Mouse (Mus musculus): ENCODE results near the gene Hdgf.

The Hdgf gene

DNA sequence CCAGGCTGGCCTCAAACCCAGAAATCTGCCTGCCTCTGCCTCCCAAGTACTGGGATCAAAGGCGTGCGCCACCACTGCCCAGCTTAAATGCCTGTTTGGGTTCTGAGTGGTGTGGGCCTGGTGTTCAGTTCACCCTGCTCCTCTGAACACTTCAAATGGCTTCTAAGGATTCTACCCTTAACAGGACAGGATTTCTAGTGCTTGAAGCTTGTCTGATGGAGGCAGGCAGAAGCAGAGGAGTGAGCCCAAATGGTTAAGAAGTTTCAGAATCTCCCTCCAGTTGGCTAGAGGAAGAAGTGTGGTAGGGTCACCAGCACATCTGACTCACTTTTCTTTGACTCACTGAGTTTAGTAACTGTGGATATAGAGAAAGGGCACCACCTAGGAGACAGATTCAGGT lies 3.3 kb downstream of the Hdgf start:
- no peak for DNase-seq (ENCODE audit: inconsistent ontology term)

DNA sequence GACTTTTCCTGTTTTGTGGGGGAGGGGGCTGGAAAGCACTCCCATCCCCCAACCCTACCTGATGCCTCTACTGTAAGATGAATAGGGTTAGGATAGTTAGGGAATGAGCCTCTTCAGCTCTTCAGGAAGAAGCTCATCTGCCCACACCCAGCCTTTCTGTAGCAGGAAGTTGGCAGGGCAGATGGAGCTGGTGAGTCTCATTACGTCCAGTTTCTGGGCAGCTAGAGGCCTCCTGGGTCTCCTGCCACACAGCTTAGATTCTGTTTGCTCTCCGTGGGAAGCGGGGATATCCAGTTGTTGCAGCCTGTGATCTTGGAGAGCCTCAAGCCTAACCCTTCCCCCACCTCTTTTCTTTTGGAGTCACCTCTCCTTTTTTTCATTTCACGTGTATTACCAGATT lies 3.8 kb downstream of the Hdgf start:
- DNase-seq (ENCODE audit: inconsistent ontology term) = peak; percentile 69

DNA sequence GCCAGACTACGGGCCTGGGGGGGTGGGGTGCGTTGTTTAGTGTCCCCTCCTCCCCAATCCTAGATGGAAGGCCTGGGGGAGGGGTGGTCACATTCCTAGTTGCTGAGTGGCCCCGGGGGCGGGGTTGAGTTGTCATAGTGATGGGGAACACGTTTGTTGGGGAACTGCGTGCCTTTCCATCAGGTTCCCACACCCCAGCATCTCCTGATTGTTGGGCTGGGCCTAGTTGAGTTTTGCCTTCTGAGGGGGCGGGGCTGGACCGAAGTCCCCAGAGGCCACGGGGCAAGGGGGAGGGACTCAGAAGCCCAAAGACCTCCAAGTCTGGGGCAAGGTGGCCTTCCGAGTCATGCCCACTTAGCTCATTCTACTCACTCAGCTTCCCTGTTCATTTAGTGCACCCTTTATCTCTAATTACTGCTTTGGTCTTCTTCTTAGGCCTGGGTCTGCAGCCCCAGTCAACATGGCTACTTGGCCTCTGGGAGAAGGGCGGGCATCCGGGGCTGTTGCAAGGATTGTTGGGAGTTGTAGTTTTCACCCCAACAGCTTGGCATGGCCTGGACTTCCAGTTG lies 4.5 kb downstream of the Hdgf start:
- DNase-seq (ENCODE audit: inconsistent ontology term) = peak; percentile 100

DNA sequence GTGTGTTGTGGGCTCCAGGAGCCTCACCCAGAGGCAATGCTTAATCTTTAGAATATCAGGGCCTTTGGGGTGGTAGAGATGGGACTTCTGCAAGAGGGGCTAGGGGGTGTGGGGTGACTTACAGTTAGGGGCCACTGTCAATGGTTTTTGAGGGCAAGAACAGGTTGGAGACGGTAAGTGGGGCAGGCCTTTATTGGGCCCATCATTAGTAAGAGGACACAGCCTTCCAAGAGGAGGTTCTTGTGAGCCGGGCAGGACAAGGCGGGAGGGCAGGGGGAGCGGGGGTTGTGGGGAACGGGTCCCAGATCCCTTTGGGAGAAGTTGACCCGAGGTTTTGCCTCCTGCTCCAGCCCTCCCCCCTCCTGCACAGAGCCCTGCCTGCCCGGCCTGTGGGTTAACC lies 7.4 kb downstream of the Hdgf start:
- no peak for DNase-seq (ENCODE audit: inconsistent ontology term)

DNA sequence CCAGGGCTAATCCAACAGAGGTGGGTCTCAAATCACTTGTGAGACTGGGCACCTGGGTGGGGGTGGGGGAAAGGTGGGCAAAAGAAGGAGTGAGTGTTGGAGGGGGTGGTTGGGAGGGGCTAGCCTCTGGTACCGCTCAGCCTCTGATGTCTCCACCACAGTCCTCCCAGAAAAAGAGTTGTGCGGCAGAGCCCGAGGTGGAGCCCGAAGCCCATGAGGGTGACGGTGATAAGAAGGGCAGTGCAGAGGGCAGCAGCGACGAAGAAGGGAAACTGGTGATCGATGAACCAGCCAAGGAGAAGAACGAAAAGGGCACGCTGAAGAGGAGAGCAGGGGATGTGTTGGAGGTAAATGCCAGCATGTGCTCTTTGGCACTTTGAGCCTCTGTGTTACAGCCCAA lies 7.8 kb downstream of the Hdgf start:
- DNase-seq (ENCODE audit: inconsistent ontology term) = no peak

DNA sequence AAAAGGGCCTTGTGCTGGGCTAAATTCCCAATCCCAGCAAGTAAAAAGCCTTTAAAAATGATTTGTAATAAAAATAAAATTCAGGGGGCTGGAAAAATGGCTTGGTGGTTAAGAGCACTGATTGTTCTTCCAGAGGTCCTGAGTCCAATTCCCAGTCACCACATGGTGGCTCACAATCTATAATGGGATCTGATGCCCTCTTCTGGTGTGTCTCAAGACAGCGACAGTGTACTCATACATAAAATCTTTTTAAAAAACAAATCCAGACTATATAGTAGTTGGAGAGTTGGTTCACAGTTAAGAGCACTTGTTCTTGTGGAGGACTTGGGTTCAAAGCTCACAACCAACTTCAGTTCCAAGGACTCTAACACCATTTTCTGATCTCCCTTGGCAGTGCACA lies 10.9 kb downstream of the Hdgf start:
- no peak for DNase-seq (ENCODE audit: inconsistent ontology term)

DNA sequence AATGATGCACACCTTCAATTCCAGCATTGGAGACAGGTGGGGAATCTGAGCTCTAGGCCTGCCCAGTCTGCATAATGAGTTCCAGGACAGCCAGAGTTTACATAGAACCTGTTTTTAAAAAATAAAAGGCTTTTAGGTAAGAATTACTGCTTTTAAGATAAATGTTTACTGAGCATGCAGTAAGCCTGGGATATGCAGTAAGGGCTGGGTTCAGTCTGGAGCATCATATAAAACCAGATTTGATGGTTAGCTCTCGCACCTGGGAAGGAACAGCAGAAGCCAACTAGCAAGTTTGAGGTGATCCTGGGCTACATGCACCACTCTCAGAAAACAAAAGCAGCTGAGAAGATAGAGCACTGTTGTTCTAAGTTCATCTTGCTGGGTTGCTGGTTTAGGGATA lies 12.4 kb downstream of the Hdgf start:
- no peak for DNase-seq (ENCODE audit: inconsistent ontology term)

DNA sequence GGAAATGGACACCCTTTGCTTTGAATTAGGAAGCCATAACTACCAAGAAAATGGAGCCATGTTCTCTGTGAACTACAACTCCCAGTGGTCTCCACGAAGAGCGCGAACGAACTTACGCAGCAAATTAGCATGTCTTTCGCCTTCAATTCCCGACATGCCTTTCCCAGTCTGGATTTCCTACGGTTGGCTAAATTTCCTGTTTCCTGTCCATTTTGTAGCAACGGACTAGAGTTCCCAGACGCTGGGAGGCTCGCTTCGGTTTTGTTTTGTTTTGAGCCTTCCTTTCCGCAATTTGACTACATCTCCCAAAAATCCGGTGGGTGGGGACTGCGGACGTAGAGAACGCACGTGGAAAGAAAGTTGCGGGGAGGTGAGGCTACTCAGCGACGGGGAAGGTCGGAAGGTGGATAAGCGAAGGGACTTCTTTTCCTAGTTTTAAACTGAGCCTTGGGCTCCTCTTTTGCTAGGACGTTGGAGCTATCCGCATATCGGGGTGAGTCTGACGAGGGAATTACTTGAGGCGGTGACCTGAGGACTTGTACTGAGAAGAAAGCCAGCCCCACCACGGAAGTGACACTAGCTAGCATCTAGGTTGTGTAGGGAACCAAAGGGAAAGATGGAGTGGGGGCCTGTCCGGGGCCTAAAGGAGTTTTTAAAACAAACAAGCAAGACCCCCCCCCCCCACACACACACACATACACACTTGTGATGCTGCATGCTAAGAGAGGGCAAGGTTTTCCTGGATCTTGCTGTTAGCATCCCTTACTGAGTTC lies 13.4 kb downstream of the Hdgf start, which contains the start of gene Mrpl24:
Mrpl24 (plus strand) TSS at position 171 of the 773 bp plus-strand sequence.
- DNase-seq (ENCODE audit: inconsistent ontology term) = peak; percentile 91

DNA sequence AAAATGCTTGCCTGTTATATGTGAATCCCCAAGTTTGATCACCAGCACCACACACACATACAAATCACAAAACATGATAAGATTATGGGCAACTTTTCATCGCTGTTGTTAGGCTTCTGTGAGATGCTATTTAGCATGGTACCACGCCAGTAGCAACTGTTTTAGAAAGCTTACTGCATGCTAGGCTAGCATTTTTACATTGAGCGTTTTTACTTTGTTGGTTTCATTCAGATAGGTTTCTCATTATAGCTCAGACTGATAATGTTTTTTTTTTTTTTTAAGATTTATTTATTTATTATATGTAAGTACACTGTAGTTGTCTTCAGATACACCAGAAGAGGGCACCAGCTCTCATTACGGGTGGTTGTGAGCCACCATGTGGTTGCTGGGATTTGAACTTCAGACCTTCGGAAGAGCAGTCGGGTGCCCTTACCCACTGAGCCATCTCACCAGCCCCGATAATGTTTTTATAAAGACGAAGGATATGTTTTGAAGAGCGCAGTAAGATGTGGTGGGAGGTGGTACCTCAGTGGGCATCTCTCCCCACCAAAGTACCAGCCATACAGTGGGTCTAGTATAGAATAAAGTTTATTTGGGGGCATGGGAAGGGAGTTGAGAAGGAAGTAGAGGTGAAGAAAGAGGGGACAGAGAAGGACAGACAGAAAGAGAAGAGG lies 14.3 kb downstream of the Hdgf start:
- no peak for DNase-seq (ENCODE audit: inconsistent ontology term)

DNA sequence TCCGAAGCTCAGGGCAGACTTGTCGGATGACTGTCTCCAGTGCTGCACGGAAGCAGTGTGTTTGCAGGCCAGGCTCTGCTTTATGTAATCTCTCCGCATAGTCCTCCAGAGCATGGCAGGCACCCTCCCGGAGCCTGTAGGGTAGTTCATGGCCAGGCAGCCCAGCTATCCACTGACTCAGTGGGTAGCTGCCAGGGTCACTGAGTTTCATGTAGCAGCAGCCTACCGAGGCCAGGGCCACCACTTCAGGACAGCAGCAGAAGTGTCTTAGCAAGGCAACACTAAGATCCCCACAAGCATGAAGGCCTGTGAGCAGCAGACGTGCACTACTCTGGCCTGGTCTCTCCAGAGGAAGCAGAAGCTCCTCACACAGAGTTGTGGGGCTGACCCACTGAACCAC lies 18.9 kb downstream of the Hdgf start:
- no peak for DNase-seq (ENCODE audit: inconsistent ontology term)

DNA sequence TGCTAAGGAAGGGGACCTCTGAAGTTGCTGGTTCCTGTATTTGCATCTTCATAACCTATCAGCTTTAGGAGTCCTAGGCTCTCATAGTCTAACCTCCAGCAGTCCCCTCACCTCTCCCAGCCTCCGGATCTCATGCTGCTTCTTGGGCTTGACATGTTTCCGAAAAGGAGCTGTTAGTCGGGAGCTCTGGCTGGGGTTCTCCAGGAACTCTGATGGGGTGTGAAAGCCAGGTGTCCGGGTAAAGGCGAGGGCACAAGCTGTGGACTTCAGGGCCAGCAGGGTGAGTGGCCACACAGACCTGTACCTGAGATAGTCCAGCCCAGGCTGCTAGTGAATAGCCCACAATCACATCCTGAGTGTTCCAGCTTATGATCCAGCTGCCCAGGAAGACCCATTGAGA lies 21.3 kb downstream of the Hdgf start:
- DNase-seq (ENCODE audit: inconsistent ontology term) = no peak

DNA sequence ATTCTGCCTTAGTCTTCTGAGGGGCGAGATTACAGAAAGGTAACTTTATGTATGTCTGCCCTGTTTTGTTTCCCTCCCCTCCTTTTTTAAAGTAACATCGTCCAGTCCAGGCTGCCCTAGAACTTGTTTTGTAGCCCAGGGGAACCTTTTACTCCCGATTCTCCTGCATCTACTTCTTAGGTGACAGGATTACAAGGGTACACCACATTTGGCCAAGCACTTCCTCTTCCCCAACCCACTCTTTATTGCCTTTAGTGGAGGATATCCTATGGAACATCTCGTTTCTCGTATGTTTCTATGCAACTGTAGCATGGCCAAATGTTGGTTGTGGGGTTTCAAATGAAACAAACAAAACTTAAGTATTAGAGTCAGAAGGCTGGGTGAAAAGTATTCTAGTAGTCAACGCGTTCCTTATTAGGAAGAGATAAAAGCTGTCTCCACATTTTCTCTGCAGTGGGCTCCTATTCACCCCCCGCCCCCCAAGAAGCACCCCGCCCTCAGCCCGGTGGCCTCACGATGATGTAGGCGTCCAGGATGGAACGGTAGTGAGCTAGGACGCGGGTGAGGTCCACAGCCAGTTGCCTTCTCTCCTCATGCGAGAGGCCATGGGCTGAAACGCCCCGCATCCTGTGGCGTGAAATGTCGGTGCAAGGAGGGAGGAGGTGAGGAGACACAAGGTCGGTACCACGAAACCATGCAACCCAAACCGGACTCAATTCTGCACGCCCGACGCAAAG lies 23.4 kb downstream of the Hdgf start:
- no peak for DNase-seq (ENCODE audit: inconsistent ontology term)

DNA sequence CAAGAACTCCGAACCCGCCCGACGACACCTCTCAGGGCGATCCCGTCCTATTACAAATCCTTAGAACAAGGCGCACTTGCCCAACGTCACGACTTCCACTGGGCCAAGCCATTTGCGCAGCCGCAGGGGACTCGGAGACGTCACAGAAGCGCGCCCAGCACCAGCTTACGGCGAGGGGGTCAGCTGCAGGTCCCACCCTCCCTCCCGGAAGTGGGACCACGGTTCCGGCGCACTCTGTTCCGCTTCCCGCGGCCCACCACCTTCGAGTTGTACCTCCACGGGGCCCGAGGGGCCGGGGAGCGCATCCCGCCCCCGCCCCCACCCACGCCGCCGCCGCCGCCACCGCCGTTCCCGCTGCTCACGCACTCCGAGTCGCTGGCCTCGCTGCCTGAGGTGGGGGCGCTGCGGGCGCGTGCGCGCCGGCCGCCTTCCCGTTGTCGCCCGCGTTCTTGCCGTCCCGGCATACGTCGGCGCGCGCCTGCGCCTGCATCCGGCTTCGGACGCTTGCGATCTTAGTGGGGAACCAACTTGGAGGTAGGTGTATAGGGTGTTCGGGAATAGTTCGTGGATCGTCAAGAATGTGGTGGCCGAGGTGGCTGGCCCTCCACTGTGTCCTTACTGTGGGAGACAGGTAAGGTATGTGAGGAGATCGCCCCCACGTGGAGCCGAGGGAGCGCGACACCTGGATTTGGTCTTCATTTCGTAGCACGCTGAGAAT lies 24.1 kb downstream of the Hdgf start, which contains the start of the genes Isg20l2 and Rrnad1:
Isg20l2 (plus strand) TSS at position 237 of the 718 bp plus-strand sequence.
Rrnad1 (minus strand) TSS at position 640 of the 718 bp plus-strand sequence.
- DNase-seq (ENCODE audit: inconsistent ontology term) = peak; percentile 96

DNA sequence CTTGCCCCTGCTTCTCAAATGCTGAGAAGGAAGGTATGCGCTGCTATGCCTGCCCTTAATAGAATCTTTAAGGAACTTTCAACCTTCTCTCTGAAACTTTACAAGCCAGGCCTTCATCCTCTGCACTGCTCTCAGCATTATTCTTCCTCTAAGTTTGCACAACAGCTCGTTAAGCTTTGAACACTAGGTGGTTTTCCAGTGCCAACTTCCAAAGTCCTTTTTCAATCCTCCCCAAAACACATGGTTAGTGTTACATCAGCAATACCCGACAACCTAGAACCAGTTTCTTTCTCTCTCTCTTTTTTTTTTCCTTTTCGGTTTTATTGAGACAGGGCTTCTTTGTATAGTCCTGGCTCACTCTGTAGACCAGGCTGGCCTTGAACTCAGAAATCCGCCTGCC lies 27.9 kb downstream of the Hdgf start:
- DNase-seq (ENCODE audit: inconsistent ontology term) = no peak

DNA sequence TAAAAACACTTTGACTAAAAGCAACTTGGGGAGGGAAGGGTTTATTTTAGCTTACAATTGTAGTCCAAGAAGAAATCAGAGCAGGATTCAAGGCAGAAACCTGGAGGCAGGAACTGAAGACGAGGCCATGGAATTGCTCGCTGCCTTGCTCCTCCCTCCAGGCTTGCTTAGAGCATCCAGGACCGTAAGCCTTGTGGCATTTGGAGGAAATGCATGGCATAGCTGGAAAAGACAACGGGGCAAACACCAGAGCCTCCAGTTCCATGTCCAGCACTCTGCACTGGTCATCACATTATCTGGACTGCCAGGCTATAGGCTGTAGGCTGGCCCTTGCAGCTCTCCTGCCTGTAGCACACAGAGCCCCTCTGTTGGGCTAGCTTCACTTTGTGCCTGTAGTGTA lies 28.4 kb downstream of the Hdgf start:
- DNase-seq (ENCODE audit: inconsistent ontology term) = no peak

DNA sequence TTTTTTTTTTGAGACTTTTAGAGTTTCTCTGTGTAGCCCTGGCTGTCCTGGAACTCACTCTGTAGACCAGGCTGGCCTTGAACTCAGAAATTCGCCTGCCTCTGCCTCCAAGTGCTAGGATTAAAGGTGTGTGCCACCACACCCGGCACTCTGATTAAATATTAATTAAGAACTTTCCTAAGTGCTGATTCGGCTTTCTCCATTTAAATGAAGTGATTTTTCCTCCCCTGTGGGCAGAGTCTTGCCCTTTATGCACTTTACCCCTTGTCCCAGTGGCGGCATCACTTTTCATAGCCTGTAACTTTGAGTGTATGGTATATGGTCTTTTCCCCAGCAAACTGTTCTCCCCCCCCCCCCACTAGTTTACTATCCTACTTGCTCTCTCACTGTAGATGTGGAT lies 29.1 kb downstream of the Hdgf start:
- no peak for DNase-seq (ENCODE audit: inconsistent ontology term)

DNA sequence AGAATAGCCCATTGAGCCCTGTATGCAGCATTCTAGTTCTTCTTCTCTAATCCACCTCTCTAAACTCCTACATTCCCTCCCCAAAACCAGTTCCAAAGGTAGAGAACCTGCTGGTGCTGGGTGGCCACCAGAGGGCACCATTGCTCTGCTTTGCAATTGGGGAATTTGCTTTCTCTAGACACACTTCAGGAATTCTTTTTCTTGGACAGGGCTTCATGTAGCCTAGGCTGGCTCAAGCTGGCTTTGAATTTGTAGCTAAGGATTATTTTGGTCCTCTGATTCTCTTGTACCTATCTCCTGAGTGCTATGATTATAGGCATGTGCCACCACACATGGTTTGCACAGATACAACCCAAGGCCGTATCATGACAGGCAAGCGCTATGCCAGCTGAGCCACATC lies 29.7 kb downstream of the Hdgf start:
- peak; percentile 80 for DNase-seq (ENCODE audit: inconsistent ontology term)

DNA sequence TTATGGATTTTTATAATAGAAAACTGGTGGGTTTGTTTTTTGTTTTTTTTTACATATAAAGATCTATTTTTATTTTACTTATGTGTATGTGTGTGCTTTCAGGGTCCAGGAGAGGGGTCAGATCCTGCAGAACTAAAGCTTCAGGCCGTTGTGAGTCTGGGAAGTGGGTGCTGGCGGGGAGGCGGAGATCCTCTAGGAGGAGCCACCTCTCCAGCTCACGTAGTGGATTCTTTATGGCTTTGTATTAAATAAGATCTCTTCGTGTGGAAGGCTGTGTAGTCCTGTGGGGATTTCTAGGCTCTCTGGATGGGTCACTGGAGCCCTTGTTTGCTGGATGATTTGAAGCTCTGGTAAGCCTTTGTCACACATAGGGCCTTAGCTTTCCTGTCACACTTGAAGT lies 34.5 kb downstream of the Hdgf start:
- no peak for DNase-seq (ENCODE audit: inconsistent ontology term)

DNA sequence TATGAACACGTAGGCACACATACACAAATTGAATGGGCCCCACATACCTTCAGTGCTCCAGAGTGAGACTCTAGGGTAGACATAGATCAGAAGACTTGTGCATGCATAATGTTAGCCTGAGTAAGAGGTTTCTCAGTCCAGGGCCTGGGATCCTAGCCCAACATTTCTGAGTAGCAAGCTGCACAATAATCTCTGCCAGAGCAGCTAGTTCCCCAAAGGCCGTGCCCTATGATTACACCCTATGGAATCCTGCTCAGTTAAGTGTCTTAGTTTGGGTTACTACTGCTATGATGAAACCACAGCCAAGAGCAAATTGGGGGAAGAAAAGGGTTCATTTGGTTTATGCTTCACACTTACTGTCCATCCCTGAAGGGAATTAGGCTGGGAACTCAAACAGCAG lies 36.4 kb downstream of the Hdgf start:
- DNase-seq (ENCODE audit: inconsistent ontology term) = peak; percentile 68

DNA sequence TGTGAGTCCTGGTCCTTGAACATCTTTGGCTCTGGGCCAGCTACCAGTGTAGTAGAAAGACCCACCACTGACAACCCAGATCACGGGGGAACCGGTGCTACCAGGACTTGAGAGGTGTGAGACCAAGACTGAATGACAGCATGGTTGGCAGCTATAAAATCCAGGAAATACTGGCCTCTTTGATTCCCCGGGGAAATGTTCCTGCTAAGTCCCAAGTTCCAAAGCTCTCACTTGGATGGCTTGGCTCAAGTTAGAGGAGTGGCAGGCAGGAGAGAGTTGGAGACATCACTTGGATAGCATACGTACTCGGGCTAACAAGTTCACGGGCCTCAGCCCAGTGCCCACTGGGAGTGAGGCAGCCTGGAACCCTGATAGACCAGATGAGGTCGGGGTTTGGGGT lies 37.5 kb downstream of the Hdgf start:
- no peak for DNase-seq (ENCODE audit: inconsistent ontology term)

DNA sequence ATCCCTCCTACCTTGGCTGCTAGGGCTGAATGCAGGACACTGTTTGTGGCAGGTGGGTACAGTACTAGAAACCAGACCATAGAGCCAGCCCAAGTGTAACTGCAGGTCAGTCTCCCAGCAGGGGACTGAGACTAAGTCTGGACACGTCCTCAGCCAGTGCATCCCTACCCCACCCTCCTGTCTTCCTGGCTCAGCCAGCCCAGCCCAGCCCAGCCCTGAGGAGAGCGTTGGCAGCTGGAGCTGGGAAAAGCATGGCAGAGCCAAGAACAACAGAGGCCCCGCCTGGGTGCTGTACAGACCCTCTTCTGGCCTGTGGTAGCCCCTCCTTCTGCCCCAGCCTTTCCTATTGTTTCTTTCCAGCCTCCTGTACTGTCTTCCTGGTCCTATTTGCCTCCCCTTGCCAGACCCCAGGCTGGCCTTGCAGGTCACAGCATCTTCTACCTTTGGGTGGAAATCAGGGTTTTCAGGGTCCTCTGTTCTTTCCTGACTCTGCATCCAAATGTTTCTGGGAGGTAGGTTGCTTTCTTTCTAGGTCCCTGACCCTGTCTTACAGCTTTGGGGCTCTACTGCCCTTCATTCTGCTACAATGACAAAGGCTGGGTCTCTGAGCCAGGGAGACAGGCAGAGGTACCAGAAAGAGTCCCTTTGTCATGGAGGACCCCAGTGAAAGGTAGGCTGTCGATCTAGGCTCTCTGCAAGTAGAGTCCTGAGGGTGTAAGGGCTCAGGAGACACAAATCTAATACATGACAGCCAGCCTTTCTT lies 38.9 kb downstream of the Hdgf start:
- DNase-seq (ENCODE audit: inconsistent ontology term) = peak; percentile 37
